Comparison of ENCODE assay signal across 26 mouse cellular contexts in the genomic region with DNA sequence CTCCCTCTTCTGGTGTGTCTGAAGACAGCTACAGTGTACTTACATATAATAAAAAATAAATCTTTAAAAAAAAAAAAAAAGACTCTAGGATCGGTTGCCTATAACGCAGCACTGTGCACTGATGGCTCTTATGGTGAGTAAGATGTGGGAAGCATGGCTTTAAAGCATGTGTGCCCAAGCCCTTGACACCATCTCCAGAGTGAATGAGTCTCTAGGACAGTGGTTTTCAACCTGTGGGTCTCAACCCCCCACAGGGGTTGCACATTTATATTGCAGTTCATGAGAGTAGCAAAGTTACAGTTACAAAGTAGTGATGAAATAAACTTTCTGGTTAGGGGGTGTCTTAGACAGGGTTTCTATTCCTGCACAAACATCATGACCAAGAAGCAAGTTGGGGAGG. TPM values are rescaled to one million over a fixed set of nuclear protein-coding genes. Genes with fewer than 3 reads are reported as not detected.
"Had no signal": no experiment of that assay in that cellular context is flagged by ENCODE, and none has a peak within 500 bp of the region (broad histone marks: within the 10 kb centered on the region; RNA-seq: fewer than 3 reads in every experiment).

No protein-coding gene starts in this region.

- H3K4me3 ChIP-seq: midbrain, embryonic 10.5 days; midbrain, embryonic 12.5 days; myocyte; neural tube, embryonic 13.5 days; neural tube, embryonic 15.5 days had no signal

- DNase-seq: lung, adult 18-20 months; lung, postnatal 14 days; lung, postnatal 36 days; midbrain, embryonic 14.5 days; retina, postnatal 1 day; right cerebral cortex, adult 18-20 months; right cerebral cortex, postnatal 25 days; right cerebral cortex, postnatal 4 days; spleen, adult 18-20 months; thymus, adult 18-20 months; thymus, postnatal 14 days; thymus, postnatal 4 days had no signal

- H3K9me3 ChIP-seq: midbrain, embryonic 10.5 days; midbrain, embryonic 12.5 days; neural tube, embryonic 13.5 days; neural tube, embryonic 15.5 days had no signal

- ATAC-seq: lung, postnatal 0 days; midbrain, embryonic 16.5 days had no signal

- H3K9ac ChIP-seq: liver, embryonic 14.5 days; midbrain, embryonic 12.5 days; neural tube, embryonic 13.5 days; neural tube, embryonic 15.5 days had no signal

- H3K27me3 ChIP-seq: midbrain, embryonic 12.5 days; neural tube, embryonic 13.5 days; neural tube, embryonic 15.5 days had no signal

- H3K4me1 ChIP-seq: midbrain, embryonic 12.5 days; neural tube, embryonic 13.5 days had no signal

- H3K36me3 ChIP-seq: midbrain, embryonic 10.5 days; midbrain, embryonic 12.5 days; neural tube, embryonic 13.5 days; neural tube, embryonic 15.5 days had no signal

- H3K4me2 ChIP-seq: midbrain, embryonic 12.5 days; neural tube, embryonic 13.5 days; neural tube, embryonic 15.5 days had no signal

- H3K27ac ChIP-seq: liver, embryonic 14.5 days; midbrain, embryonic 10.5 days; midbrain, embryonic 12.5 days; neural tube, embryonic 13.5 days; neural tube, embryonic 15.5 days had no signal

RNA-seq across cellular contexts. Expression of a gene that starts 31.4 kb away (rescaled TPM):
- polyA plus RNA-seq: myocyte had no signal

RNA-seq across cellular contexts. Expression of a gene that starts 33.8 kb away (rescaled TPM):
- polyA plus RNA-seq: midbrain, embryonic 14.5 days; midbrain, embryonic 16.5 days; myocyte; neural tube, embryonic 15.5 days; small intestine, adult 2 months; stomach, embryonic 14.5 days had no signal

RNA-seq across cellular contexts. Expression of a gene that starts 54.2 kb away (rescaled TPM):
- polyA plus RNA-seq: liver, embryonic 14.5 days; liver, embryonic 16.5 days; lung, postnatal 0 days; midbrain, embryonic 14.5 days; midbrain, embryonic 16.5 days; myocyte; small intestine, adult 2 months; stomach, embryonic 14.5 days; stomach, embryonic 16.5 days; thymus, postnatal 0 days; urinary bladder, adult 2 months had no signal
